Comparison of ENCODE assay signal across 32 mouse cellular contexts in genomic region chr16:11753466-11753865, GRCm38 (mm10).
"Had no signal": no experiment of that assay in that cellular context is flagged by ENCODE, and none has a peak within 500 bp of the region (broad histone marks: within the 10 kb centered on the region; RNA-seq: fewer than 3 reads in every experiment).

No protein-coding gene starts in this region.

- H3K36me3 ChIP-seq: limb, embryonic 10.5 days; limb, embryonic 12.5 days; limb, embryonic 15.5 days; liver, embryonic 12.5 days; liver, embryonic 13.5 days; liver, embryonic 15.5 days; lung, embryonic 15.5 days; midbrain, embryonic 10.5 days; midbrain, embryonic 15.5 days had no signal

- H3K4me1 ChIP-seq: limb, embryonic 10.5 days; limb, embryonic 12.5 days; limb, embryonic 13.5 days; limb, embryonic 15.5 days; liver, embryonic 12.5 days; liver, embryonic 13.5 days; liver, embryonic 15.5 days; lung, embryonic 15.5 days; midbrain, embryonic 12.5 days; midbrain, embryonic 13.5 days; midbrain, embryonic 15.5 days; neural tube, embryonic 12.5 days had no signal

- ATAC-seq: liver, embryonic 12.5 days; liver, postnatal 0 days; lung, postnatal 0 days; midbrain, embryonic 13.5 days; midbrain, embryonic 15.5 days; midbrain, embryonic 16.5 days had no signal

- H3K4me2 ChIP-seq: limb, embryonic 12.5 days; limb, embryonic 13.5 days; limb, embryonic 15.5 days; liver, embryonic 11.5 days; liver, embryonic 12.5 days; liver, embryonic 13.5 days; liver, embryonic 15.5 days; lung, embryonic 14.5 days; lung, embryonic 15.5 days; midbrain, embryonic 11.5 days; midbrain, embryonic 12.5 days; midbrain, embryonic 13.5 days; midbrain, embryonic 15.5 days; neural tube, embryonic 12.5 days had no signal

- DNase-seq: left cerebral cortex, postnatal 4 days; liver; liver, embryonic 13.5 days; liver, postnatal 0 days; lung, adult 18-20 months; lung, adult 2 months; lung, embryonic 14.5 days; lung, postnatal 10 days; lung, postnatal 14 days; lung, postnatal 36 days; lung, postnatal 4 days; midbrain, embryonic 14.5 days had no signal

- H3K27ac ChIP-seq: limb, embryonic 10.5 days; limb, embryonic 12.5 days; limb, embryonic 13.5 days; limb, embryonic 15.5 days; liver, embryonic 12.5 days; liver, embryonic 13.5 days; liver, embryonic 14.5 days; liver, embryonic 15.5 days; lung, embryonic 15.5 days; macrophage; midbrain, embryonic 10.5 days; midbrain, embryonic 12.5 days; midbrain, embryonic 13.5 days; midbrain, embryonic 15.5 days; neural tube, embryonic 12.5 days had no signal

- H3K9ac ChIP-seq: limb, embryonic 12.5 days; limb, embryonic 13.5 days; limb, embryonic 15.5 days; liver, embryonic 12.5 days; liver, embryonic 13.5 days; liver, embryonic 14.5 days; liver, embryonic 15.5 days; liver, postnatal 0 days; lung, embryonic 14.5 days; lung, embryonic 15.5 days; midbrain, embryonic 12.5 days; midbrain, embryonic 13.5 days; midbrain, embryonic 15.5 days; neural tube, embryonic 12.5 days had no signal

- H3K27me3 ChIP-seq: limb, embryonic 12.5 days; limb, embryonic 13.5 days; limb, embryonic 15.5 days; liver, embryonic 12.5 days; liver, embryonic 13.5 days; liver, embryonic 15.5 days; lung, embryonic 15.5 days; midbrain, embryonic 12.5 days; midbrain, embryonic 13.5 days; midbrain, embryonic 15.5 days; neural tube, embryonic 12.5 days had no signal

- H3K4me3 ChIP-seq: limb, embryonic 10.5 days; limb, embryonic 12.5 days; limb, embryonic 13.5 days; limb, embryonic 15.5 days; liver, embryonic 12.5 days; liver, embryonic 13.5 days; liver, embryonic 15.5 days; lung, embryonic 15.5 days; megakaryocyte, embryonic 14.5 days; midbrain, embryonic 10.5 days; midbrain, embryonic 12.5 days; midbrain, embryonic 13.5 days; midbrain, embryonic 15.5 days; myocyte; neural tube, embryonic 12.5 days had no signal

- H3K9me3 ChIP-seq: limb, embryonic 10.5 days; limb, embryonic 12.5 days; limb, embryonic 13.5 days; limb, embryonic 15.5 days; liver, embryonic 12.5 days; liver, embryonic 13.5 days; liver, embryonic 15.5 days; lung, embryonic 15.5 days; megakaryocyte, embryonic 14.5 days; midbrain, embryonic 10.5 days; midbrain, embryonic 12.5 days; midbrain, embryonic 13.5 days; midbrain, embryonic 15.5 days; neural tube, embryonic 12.5 days had no signal
